Mouse (Mus musculus) urinary bladder, adult 18-20 months (tissue): ENCODE measurements around the gene Ubr3.
"Not testable (repeated sequence)": the region's sequence is repeated elsewhere in the genome, so short reads cannot be mapped to it uniquely, and the experiment has no call there.

Experiments used
- DNase-seq, 2 experiments: peaks; one replicate each; pipeline ENCODE4 v3.0.0; 2022; ENCODE audit warnings: low spot score in 2 of 2, mixed read lengths in 2 of 2

The Ubr3 gene

DNA sequence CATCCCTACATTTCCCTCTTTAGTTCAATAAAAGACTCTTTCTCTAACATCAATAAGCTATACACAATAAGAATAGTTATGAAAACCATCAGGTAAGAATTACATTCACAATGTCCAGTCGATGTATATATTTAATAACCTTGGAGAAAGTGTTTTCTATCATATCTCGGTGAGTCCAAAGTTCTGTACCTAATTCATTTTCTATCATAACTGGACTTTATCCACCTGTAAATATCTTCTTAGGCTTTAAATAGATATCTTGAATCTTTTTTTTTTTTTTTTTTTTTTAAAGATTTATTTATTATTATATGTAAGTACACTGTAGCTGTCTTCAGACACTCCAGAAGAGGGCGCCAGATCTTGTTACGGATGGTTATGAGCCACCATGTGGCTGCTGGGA is 10.3 kb downstream of the Ubr3 start:
- DNase-seq = not testable (repeated sequence)

GRCm38 (mm10) chr2:69912801-69913200 is 15.8 kb downstream of the Ubr3 start:
- DNase-seq = no peak

DNA sequence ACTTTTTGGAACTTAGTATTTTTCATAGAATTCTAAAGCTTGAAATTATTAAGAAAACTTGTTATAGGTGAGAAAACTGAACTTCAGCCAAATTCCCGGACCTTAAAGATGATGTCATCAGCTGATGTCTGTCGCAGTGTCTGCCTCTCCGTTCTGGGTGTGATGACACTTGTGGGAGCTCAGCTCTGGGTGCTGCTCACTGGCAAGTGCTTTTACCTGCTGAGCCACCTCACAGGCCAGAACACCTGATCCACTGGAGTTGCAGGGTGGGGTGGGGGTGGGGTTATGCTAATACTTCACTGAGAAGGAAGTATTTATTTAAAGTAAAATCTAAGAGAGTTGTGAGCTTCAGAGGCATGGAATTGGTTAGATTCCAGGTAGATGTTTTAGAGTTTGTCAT is 20.3 kb downstream of the Ubr3 start:
- DNase-seq = no peak

GRCm38 (mm10) chr2:69924943-69925342 is 27.9 kb downstream of the Ubr3 start:
- no peak for DNase-seq

- DNase-seq = no peak
These were observed 39.3 kb downstream of the Ubr3 start for GRCm38 (mm10) chr2:69936331-69936730.

- DNase-seq = no peak
These were observed 42.2 kb downstream of the Ubr3 start for GRCm38 (mm10) chr2:69939226-69939625.

GRCm38 (mm10) chr2:69939649-69940048 is 42.6 kb downstream of the Ubr3 start:
- no peak for DNase-seq

GRCm38 (mm10) chr2:69941391-69942030 is 44.5 kb downstream of the Ubr3 start:
- DNase-seq = no peak

DNA sequence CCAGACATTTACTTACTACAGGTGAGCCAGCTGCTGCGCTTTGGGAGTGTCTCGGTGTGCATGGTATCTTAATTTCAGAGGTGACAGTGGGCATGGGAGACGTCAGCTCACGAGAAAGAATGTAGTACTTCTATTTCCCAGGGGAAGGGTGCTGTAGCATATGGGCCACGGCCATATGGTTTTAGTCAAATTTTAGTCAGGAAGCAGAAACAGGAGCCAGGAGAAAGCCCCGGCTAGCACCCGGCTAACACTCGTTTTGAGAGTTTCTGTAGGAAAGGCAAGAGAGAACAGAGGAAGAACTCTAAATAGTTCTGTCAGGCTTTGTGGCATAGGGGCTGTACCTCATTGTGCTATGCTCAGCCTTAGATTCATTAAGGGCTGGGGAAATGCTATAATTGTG is 55.8 kb downstream of the Ubr3 start:
- DNase-seq = no peak

GRCm38 (mm10) chr2:69955635-69956034 is 58.6 kb downstream of the Ubr3 start:
- DNase-seq = no peak

- no peak for DNase-seq
These were observed 60.6 kb downstream of the Ubr3 start for GRCm38 (mm10) chr2:69957622-69958021.

DNA sequence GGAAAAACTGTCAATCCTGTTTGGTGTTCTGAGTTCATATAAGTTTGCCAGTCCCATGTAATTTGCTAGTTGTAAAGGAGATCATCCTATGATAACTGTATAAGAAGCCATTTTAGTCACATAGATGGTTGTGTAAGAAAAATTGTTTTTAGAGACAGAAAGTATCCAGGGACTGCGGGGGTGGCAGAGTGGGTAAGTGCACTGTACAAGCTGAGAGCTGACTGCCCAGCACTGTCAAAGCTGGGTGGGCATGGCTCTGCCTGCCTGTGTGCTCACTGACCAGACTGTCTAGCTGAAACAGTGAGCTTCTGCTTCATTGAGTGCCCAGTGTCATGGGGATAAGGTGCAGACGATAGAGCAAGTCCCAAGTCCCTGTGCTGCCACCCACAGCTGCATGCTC is 77.8 kb downstream of the Ubr3 start:
- no peak for DNase-seq

- no peak for DNase-seq
These were observed 92.2 kb downstream of the Ubr3 start for GRCm38 (mm10) chr2:69989224-69989623.

DNA sequence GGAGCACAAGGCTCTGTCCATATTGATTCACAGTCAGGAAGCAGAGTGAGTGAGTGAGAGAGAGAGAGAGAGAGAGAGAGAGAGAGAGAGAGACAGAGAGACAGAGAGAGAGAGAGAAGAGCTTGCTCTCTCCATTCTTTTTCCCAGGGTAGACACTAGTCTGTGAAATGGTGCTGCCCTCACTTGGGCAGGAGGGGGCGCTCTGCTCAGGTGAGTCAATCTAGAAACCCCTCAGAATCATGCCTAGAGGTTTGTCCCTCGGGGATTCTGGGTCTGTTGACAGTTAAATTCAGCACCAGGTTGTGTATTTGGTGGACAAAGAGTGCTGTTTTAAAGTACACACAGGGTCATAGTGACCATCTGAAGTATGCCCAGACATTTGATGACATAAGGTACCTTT is 93.6 kb downstream of the Ubr3 start:
- DNase-seq = no peak

GRCm38 (mm10) chr2:69994082-69994736 is 97.2 kb downstream of the Ubr3 start:
- DNase-seq = not testable (repeated sequence)

GRCm38 (mm10) chr2:69994779-69995178 is 97.7 kb downstream of the Ubr3 start:
- DNase-seq = no peak

DNA sequence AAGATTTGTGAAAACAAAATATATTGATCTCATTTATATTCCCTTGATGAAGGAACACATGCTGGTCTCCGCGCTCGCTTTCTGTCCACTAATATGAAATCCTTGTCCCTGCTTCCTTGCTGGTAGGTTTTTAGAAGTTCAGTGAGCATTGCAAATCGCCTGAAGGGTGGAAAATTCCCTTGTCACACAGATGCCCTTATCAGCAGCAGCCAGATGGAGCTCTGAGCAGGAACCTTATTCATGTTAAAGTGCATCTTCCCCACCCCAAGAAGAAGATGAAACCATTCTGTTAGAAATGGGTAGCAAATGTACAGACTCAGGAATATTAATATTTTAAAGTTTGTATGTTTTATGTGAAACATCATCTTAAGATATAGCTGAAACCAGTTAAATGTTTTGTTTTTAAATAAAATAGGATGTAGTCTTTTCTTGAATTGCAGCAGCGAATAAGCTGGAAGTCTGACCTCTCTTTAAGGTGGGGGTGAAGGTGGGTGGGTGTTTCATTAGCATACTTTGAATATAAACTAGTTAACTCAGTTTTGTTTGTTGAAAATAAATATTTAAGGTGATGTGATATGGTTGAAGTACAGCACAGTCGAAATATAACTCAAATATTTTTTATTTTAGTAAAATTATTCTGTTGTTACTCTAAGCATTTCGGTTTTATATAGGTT is 102.2 kb downstream of the Ubr3 start:
- DNase-seq = no peak

DNA sequence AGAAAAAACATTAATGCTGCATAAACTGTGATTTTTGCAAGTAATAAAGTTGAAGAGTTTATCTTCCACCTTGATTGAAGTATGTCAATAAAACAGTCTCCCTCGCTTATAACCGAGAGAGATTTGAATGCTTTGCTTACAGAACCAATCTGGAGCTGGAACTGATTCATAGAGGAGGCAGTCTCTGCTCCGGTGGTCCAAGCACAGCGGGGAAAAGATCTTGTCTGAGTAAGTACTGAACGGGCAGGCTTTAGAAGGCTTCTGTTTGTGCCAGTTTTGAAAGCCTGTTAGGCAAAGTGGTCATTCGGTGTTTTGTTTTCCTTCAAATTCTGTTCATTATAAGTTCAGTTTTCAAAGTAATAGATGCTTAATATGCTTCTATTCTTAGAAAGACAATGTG is 103.3 kb downstream of the Ubr3 start:
- no peak for DNase-seq

DNA sequence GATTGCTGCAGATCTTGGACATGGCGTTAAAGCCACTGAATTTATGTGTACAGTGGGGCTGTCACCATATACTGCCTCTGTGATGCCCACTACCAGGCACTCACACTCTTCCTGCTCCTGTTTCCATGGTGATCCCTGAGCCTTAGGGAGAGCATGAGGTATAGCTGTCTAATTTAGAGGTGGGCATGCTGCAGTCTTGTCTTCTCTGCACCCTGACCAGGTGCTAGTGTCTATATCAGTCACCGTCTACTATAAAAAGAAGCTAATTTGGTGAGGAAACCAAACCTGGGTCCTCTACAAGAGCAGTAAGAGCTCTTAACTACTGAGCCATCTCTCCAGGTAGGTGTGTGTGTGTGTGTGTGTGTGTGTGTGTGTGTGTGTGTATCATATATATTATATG is 109.4 kb downstream of the Ubr3 start:
- DNase-seq = no peak

DNA sequence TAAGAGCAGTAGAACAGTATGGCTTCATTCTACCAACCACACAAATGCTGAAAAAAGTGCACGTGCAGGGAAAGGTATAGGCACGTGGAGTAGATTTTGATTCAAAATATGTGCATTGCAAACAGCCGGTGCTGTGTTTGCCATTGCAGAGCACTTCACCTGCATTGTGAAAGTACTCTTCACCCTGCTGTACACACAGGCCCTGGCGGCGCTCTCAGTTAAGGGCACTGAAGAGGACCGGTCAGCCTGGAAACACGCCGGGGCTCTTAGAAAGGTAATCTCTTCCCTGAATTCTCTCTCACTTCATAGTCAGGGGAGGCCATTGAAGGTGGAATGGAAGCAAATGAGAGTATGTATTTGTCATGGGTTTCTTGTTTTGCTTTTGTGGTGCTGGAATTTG is 115.9 kb downstream of the Ubr3 start:
- no peak for DNase-seq

DNA sequence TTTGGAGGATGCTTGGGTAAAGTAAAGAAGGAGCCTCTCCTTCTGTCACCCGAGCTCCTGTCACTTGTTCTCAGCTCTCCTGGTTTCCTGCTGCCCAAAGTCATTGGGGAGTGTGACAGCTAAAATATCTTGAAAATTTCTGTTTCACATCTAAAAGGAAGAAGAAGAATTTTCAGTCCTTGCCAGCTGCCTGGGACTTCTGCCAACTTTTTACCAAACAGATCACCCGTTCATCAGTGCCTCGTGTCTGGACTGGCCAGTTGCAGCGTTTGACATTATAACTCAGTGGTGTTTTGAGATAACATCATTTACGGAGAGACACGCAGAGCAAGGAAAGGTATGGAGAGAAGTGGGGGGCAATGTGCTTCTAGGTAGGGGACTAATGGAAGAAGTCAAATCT is 121.2 kb downstream of the Ubr3 start:
- peak in 1 of 2 experiments; percentile 16 for DNase-seq

GRCm38 (mm10) chr2:70024454-70024853 is 127.4 kb downstream of the Ubr3 start:
- DNase-seq = no peak

GRCm38 (mm10) chr2:70025711-70026110 is 128.7 kb downstream of the Ubr3 start:
- DNase-seq = no peak
